Mouse (Mus musculus) heart, embryonic 15.5 days (tissue): ENCODE data around the gene Gjb3. TPM values are rescaled to one million over a fixed set of nuclear protein-coding genes. Genes with fewer than 3 reads are reported as not detected.

ENCODE experiments used
- ATAC-seq: fragments of 200-750 bp; cut with Nextera tagmentation; replicated peaks from 2 replicates; pipeline ENCODE4 v1.8.0; 2017; ENCODE audit warnings: low read depth, moderate TSS enrichment; ENCODE audit not compliant: insufficient number of reproducible peaks, insufficient read depth, low FRiP score
- H3K27ac ChIP-seq: fragments of 300-500 bp; sonication (generic); 2 replicates; pipeline ENCODE4 v1.5.1; 2015; ENCODE audit warnings: mild to moderate bottlenecking, inconsistent platforms
- H3K27me3 ChIP-seq: fragments of 300-500 bp; sonication (generic); 2 replicates; pipeline ENCODE4 v1.6.1; 2015; ENCODE audit warnings: inconsistent platforms
- H3K36me3 ChIP-seq: fragments of 300-500 bp; sonication (generic); 2 replicates; pipeline ENCODE4 v1.6.1; 2015; ENCODE audit warnings: mild to moderate bottlenecking, inconsistent platforms
- H3K4me1 ChIP-seq: fragments of 300-500 bp; sonication (generic); replicated peaks from 2 replicates; pipeline ENCODE4 v1.6.1; 2015; ENCODE audit warnings: inconsistent platforms
- H3K4me2 ChIP-seq: fragments of 300-500 bp; sonication (generic); 2 replicates; pipeline ENCODE4 v1.6.1; 2015; ENCODE audit warnings: inconsistent platforms, mild to moderate bottlenecking, moderate library complexity
- H3K4me3 ChIP-seq: fragments of 300-500 bp; sonication (generic); 2 replicates; pipeline ENCODE4 v1.5.1; 2015; ENCODE audit warnings: mild to moderate bottlenecking, inconsistent platforms
- H3K9ac ChIP-seq: fragments of 300-500 bp; sonication (generic); 2 replicates; pipeline ENCODE4 v1.6.1; 2015; ENCODE audit warnings: mild to moderate bottlenecking, inconsistent platforms
- H3K9me3 ChIP-seq: fragments of 300-500 bp; sonication (generic); replicated peaks from 2 replicates; pipeline ENCODE4 v1.6.1; 2016; ENCODE audit warnings: inconsistent platforms
- WGBS: fragments of 180-500 bp; shearing (Covaris S2); methylation state at CpG from one replicate; pipeline ENCODE4 v1.1.7; 2015; ENCODE audit warnings: mixed read lengths; 5-methylcytosine and 5-hydroxymethylcytosine counted together
- polyA plus RNA-seq: library from polyadenylated mRNA; unstranded; fragments of >200 nt; fragmentation: Nextera tagmentation; extraction: Ambion mirVana; gene quantifications from 2 replicates; pipeline ENCODE4 v1.2.1, GENCODE M21; 2015

The Gjb3 gene
- polyA plus RNA-seq, 1 experiment from 2014 or later: 0.08 TPM

DNA sequence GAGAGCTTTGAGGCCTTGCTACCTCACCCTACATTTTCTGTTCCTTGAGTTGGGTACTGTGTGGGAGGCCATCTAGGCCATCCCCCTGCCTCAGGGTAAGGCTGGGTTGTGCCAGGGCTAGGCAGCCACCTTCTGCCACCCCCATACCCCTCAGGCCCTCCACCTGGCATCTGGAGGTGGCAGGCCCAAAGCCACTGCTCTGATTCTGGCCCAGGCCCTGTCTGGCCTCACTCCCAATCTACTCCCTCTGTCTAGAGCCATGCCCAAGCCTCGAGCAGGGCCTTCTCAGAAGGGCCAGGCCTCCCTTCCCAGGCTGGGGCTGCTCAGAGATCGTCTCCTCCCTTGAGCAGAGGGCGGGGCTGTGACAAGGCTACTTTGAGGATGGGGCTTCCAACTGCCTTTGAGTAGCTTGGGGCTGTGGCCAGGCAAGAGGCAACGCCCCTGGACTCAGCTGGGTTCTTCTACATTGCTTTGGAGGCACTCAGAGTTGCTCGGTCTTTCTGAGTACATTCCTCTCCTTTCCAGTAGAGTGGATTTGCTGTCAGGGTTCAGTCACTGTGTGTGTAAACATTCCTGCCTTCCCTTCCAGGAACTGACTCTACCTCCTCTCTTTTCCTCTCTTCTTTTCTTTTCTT lies 4.3 kb upstream of the Gjb3 start:
- no peak for ATAC-seq

DNA sequence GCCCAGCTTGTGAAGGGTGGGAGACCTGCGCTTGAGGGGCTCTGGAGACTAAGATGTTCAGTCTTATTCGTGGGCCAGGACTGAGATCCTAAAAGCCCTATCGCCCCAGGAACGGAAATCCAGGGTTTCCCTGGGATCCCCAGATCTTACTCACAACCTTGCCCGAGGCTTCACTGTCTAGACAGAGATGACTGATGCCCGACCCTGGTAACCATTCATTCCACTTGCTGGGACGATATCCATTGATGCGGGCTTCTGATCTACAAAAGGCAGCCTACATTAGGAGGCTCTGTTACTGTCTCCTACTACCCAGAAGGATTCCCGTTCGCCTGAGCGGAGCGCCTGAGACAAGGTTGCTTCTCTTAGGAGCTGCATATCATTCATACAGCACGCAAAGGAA lies 527 bp upstream of the Gjb3 start:
- no peak for ATAC-seq
- WGBS: 23% methylated on average over 13 of the region's 13 CpGs
- Histone ChIP-seq H3K27me3 (peaks cover 69% of the 10 kb centered on the region), H3K4me2 (no peak overlapping the region), H3K9me3 (no peaks in the 10 kb centered on the region), H3K4me3 (no peak overlapping the region), H3K27ac (no peak overlapping the region), H3K4me1 (peaks cover 17% of the 10 kb centered on the region), H3K36me3 (no peaks in the 10 kb centered on the region), H3K9ac (no peak overlapping the region)

More for the DNA sequence above, 4.3 kb upstream of the Gjb3 start:
- Histone ChIP-seq H3K4me1 (peaks cover 11% of the 10 kb centered on the region), H3K4me2 (no peak overlapping the region), H3K9me3 (no peaks in the 10 kb centered on the region), H3K4me3 (no peak overlapping the region), H3K27ac (no peak overlapping the region), H3K27me3 (peaks cover 34% of the 10 kb centered on the region), H3K36me3 (no peaks in the 10 kb centered on the region), H3K9ac (no peak overlapping the region)
- WGBS: 37% methylated on average over 5 of the region's 5 CpGs

DNA sequence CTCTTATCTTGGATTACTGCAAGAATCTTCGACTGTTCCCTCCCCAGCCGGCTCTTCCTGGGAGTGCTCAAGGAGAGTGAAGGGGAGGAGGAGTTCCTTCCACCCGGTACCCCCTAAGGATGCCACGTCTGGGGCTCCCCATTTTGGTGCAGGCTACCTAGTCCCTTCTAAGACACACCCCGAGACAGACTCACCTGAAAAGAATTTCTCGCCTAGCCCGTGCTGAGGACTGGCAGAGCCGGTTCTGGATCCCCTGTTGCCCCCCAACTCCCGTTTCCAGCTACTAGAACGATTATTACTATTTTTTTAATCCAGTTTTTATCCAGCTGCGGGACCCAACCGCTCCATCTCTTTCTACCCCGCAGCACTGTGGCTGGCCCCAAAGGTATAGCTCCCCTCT lies 893 bp downstream of the Gjb3 start:
- Histone ChIP-seq H3K27me3 (peaks cover 82% of the 10 kb centered on the region), H3K4me1 (peaks cover 17% of the 10 kb centered on the region), H3K9ac (no peak overlapping the region), H3K36me3 (no peaks in the 10 kb centered on the region), H3K9me3 (no peaks in the 10 kb centered on the region), H3K4me2 (peak overlapping the region; percentile 60), H3K4me3 (peak overlapping the region; percentile 28), H3K27ac (no peak overlapping the region)
- WGBS: 1% methylated on average over 13 of the region's 13 CpGs
- ATAC-seq: no peak

DNA sequence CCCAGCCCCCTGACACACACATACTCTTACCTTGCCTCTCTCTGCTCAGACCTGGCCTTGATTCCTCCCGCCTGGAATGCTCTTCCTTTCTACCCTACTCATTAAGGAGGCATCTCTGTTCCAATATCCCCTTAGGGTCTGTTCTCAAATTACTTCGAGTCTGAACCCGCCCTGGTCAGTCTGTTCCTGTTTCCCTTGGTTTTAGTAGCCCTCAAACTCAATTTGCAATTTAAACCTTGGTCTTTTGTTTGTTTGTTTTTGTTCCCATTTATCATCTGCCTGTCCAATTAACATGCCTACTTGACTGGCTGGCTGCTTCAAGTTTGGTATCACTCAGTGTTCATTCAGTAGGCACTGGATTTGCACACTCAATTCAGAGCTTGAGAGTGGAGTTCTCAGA lies 1.6 kb downstream of the Gjb3 start:
- no peak overlapping the region for H3K27ac ChIP-seq
- H3K4me2 ChIP-seq: no peak overlapping the region
- H3K36me3 ChIP-seq: no peaks in the 10 kb centered on the region
- ATAC-seq: no peak
- WGBS: 18% methylated on average over 3 of the region's 3 CpGs
- no peak overlapping the region for H3K4me3 ChIP-seq
- no peaks in the 10 kb centered on the region for H3K9me3 ChIP-seq
- H3K27me3 ChIP-seq: peaks cover 79% of the 10 kb centered on the region
- peaks cover 17% of the 10 kb centered on the region for H3K4me1 ChIP-seq
- no peak overlapping the region for H3K9ac ChIP-seq

- Histone ChIP-seq H3K27ac (no peak overlapping the region), H3K27me3 (peaks cover 78% of the 10 kb centered on the region), H3K9me3 (no peaks in the 10 kb centered on the region), H3K36me3 (no peaks in the 10 kb centered on the region), H3K4me3 (no peak overlapping the region), H3K4me1 (peaks cover 17% of the 10 kb centered on the region), H3K4me2 (no peak overlapping the region), H3K9ac (no peak overlapping the region)
- 47% methylated on average over 7 of the region's 7 CpGs for WGBS
- no peak for ATAC-seq
These were observed 2.3 kb downstream of the Gjb3 start for GRCm38 (mm10) chr4:127328378-127328777.

GRCm38 (mm10) chr4:127327749-127328148 lies 2.9 kb downstream of the Gjb3 start:
- no peak overlapping the region for H3K4me3 ChIP-seq
- peaks cover 17% of the 10 kb centered on the region for H3K4me1 ChIP-seq
- H3K27me3 ChIP-seq: peaks cover 75% of the 10 kb centered on the region
- no peaks in the 10 kb centered on the region for H3K36me3 ChIP-seq
- no peaks in the 10 kb centered on the region for H3K9me3 ChIP-seq
- 58% methylated on average over 6 of the region's 6 CpGs for WGBS
- no peak for ATAC-seq
- no peak overlapping the region for H3K27ac ChIP-seq
- no peak overlapping the region for H3K9ac ChIP-seq
- no peak overlapping the region for H3K4me2 ChIP-seq

- Histone ChIP-seq H3K4me3 (no peak overlapping the region), H3K9ac (no peak overlapping the region), H3K4me1 (peaks cover 17% of the 10 kb centered on the region), H3K27ac (no peak overlapping the region), H3K27me3 (peaks cover 71% of the 10 kb centered on the region), H3K4me2 (no peak overlapping the region), H3K36me3 (no peaks in the 10 kb centered on the region), H3K9me3 (no peaks in the 10 kb centered on the region)
- WGBS: 26% methylated on average over 7 of the region's 7 CpGs
- ATAC-seq: no peak
These were observed 3.4 kb downstream of the Gjb3 start for GRCm38 (mm10) chr4:127327258-127327657.

- H3K36me3 ChIP-seq: no peaks in the 10 kb centered on the region
- H3K27ac ChIP-seq: no peak overlapping the region
- no peak overlapping the region for H3K9ac ChIP-seq
- no peaks in the 10 kb centered on the region for H3K9me3 ChIP-seq
- no peak overlapping the region for H3K4me2 ChIP-seq
- no peak for ATAC-seq
- no peak overlapping the region for H3K4me3 ChIP-seq
- peaks cover 9% of the 10 kb centered on the region for H3K4me1 ChIP-seq
- 77% methylated on average over 5 of the region's 5 CpGs for WGBS
- H3K27me3 ChIP-seq: peaks cover 51% of the 10 kb centered on the region
These were observed 5.4 kb downstream of the Gjb3 start for GRCm38 (mm10) chr4:127325276-127325675.

DNA sequence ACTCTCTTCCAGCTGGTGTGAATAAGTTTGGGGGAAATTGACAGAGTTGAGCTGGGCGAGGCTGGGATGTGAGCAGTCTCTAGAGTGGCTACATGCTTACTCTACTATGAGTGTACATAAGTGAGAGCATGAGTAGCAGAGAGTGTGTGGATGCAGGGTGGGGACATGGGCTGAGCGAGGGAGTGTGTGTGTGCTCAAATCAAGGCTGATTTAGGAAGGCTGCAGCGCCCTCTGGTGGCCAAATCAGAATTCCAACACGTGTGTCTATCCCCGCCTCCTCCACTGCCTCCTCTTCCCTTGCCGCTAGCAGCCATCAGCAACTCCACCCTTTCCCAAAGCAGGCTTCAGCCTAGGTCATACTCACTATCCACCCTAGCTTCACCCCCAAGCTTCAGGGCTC lies 5.9 kb downstream of the Gjb3 start:
- H3K36me3 ChIP-seq: no peaks in the 10 kb centered on the region
- H3K27ac ChIP-seq: no peak overlapping the region
- peaks cover 46% of the 10 kb centered on the region for H3K27me3 ChIP-seq
- H3K4me2 ChIP-seq: no peak overlapping the region
- peaks cover 4% of the 10 kb centered on the region for H3K4me1 ChIP-seq
- no peak overlapping the region for H3K9ac ChIP-seq
- H3K4me3 ChIP-seq: no peak overlapping the region
- peak; percentile 65 for ATAC-seq
- H3K9me3 ChIP-seq: no peaks in the 10 kb centered on the region
- WGBS: 10% methylated on average over 6 of the region's 6 CpGs

DNA sequence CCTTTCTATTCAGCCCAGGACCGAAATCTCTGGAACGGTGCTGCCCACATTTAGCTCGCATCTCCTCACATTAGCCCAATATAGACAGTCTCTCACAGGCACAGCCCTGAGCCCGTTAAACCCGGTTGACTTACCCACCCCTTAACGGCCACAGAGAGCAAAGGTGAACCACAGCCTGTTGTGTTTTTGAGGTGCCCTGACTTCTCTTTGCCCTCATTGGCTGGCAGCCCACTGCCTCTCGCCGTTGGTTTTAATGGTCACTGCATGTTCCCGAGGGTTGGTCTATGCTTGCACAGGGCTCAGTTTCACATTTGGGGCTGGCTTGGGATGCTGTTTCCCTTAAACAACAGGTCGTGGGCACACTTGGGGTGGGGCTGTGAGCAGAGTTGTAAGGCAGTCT lies 6.3 kb downstream of the Gjb3 start:
- no peak for ATAC-seq
- H3K27ac ChIP-seq: no peak overlapping the region
- 76% methylated on average over 10 of the region's 10 CpGs for WGBS
- H3K27me3 ChIP-seq: peaks cover 41% of the 10 kb centered on the region
- H3K9me3 ChIP-seq: no peaks in the 10 kb centered on the region
- no peak overlapping the region for H3K4me2 ChIP-seq
- no peaks in the 10 kb centered on the region for H3K4me1 ChIP-seq
- no peaks in the 10 kb centered on the region for H3K36me3 ChIP-seq
- no peak overlapping the region for H3K9ac ChIP-seq
- H3K4me3 ChIP-seq: no peak overlapping the region

DNA sequence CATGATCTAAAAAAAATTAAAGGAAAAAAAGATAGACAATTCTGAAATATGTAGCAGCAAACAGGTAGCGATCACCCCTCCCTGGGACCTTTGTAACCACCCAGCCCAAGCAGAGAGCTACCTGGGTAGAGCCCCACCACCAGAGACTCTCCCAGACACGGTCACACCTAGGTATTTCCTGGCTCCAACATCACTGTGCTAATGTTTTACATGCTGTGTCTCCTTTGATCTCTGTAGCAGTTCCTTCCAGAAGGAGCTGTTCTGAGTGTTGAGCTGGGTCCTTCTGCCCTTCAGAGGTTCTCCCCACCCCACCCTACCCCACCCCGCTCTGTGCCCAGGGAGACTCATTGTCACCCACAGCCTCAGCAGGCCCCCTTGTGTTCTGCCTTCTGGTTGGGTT lies 7.0 kb downstream of the Gjb3 start:
- ATAC-seq: no peak
- WGBS: 73% methylated on average over 3 of the region's 3 CpGs
- H3K4me3 ChIP-seq: no peak overlapping the region

DNA sequence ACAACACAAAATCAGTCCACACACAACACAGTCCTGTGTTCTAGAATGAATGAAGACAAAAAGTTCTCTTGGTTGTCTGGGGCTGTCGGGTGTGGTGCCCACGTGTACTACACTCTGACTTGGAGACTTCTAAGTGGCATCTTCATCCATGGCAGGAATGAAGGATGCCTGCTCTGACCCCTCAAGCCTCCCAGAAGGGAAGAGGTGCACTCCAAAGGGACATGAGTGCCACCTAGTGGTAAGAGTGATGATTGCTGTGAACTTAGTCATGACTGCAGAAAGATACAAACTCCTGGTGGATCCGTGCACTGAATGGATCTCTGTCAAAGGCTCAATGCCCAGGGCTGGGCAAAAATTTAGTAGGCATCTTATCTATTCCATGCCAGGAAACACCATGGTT lies 11.0 kb downstream of the Gjb3 start:
- 0% methylated on average over 3 of the region's 3 CpGs for WGBS
- Histone ChIP-seq H3K9me3 (no peaks in the 10 kb centered on the region), H3K27ac (no peak overlapping the region), H3K36me3 (no peaks in the 10 kb centered on the region), H3K27me3 (peaks cover 6% of the 10 kb centered on the region; the same call in 1 of the 2 replicates), H3K4me3 (no peak overlapping the region), H3K4me2 (no peak overlapping the region), H3K9ac (no peak overlapping the region), H3K4me1 (no peaks in the 10 kb centered on the region)
- no peak for ATAC-seq

More for the DNA sequence above, 7.0 kb downstream of the Gjb3 start:
- Histone ChIP-seq H3K9me3 (no peaks in the 10 kb centered on the region), H3K27ac (no peak overlapping the region), H3K27me3 (peaks cover 39% of the 10 kb centered on the region), H3K36me3 (no peaks in the 10 kb centered on the region), H3K4me2 (no peak overlapping the region), H3K4me1 (no peaks in the 10 kb centered on the region), H3K9ac (no peak overlapping the region)
